Mouse (Mus musculus) liver, embryonic 12.5 days (tissue): ENCODE results near the gene Grin2d. TPM values are rescaled to one million over a fixed set of nuclear protein-coding genes. Genes with fewer than 3 reads are reported as not detected.
A peak's percentile ranks its signal among the peaks of the same experiment; 100 is the strongest.
"Not testable (repeated sequence)": the region's sequence is repeated elsewhere in the genome, so short reads cannot be mapped to it uniquely, and the experiment has no call there.

Experiments
- ATAC-seq: fragments of 200-750 bp; cut with Nextera tagmentation; 2 replicates; pipeline ENCODE4 v1.8.0; 2017; ENCODE audit warnings: moderate number of reproducible peaks, mild to moderate bottlenecking, moderate library complexity
- H3K27ac ChIP-seq: fragments of 300-500 bp; sonication (generic); 2 replicates; pipeline ENCODE4 v1.5.1; 2016; ENCODE audit warnings: mild to moderate bottlenecking
- H3K27me3 ChIP-seq: fragments of 300-500 bp; sonication (generic); replicated peaks from 2 replicates; pipeline ENCODE4 v1.6.1; 2016; ENCODE audit warnings: mild to moderate bottlenecking, moderate library complexity
- H3K36me3 ChIP-seq: fragments of 300-500 bp; sonication (generic); 2 replicates; pipeline ENCODE4 v1.6.1; 2016; ENCODE audit warnings: mild to moderate bottlenecking, moderate library complexity
- H3K4me1 ChIP-seq: fragments of 300-500 bp; sonication (generic); 2 replicates; pipeline ENCODE4 v1.6.1; 2016
- H3K4me2 ChIP-seq: fragments of 300-500 bp; sonication (generic); 2 replicates; pipeline ENCODE4 v1.6.1; 2016; ENCODE audit warnings: mild to moderate bottlenecking, moderate library complexity
- H3K4me3 ChIP-seq: fragments of 300-500 bp; sonication (generic); 2 replicates; pipeline ENCODE4 v1.5.1; 2016; ENCODE audit warnings: mild to moderate bottlenecking, moderate library complexity
- H3K9ac ChIP-seq: fragments of 300-500 bp; sonication (generic); 2 replicates; pipeline ENCODE4 v1.6.1; 2016; ENCODE audit warnings: mild to moderate bottlenecking, moderate library complexity
- H3K9me3 ChIP-seq: fragments of 300-500 bp; sonication (generic); replicated peaks from 2 replicates; pipeline ENCODE4 v1.6.1; 2016; ENCODE audit warnings: mild to moderate bottlenecking, moderate library complexity
- WGBS: fragments of 180-500 bp; shearing (Covaris S2); methylation state at CpG from one replicate; pipeline ENCODE4 v1.1.7; 2016; ENCODE audit not compliant: insufficient replicate concordance; 5-methylcytosine and 5-hydroxymethylcytosine counted together
- polyA plus RNA-seq: library from polyadenylated mRNA; unstranded; fragments of >200 nt; fragmentation: Nextera tagmentation; extraction: Ambion mirVana; gene quantifications from 2 replicates; pipeline ENCODE4 v1.2.1, GENCODE M21; 2016

Gene Grin2d
- polyA plus RNA-seq: 0.17 and 0.24 TPM in 2 replicates

DNA sequence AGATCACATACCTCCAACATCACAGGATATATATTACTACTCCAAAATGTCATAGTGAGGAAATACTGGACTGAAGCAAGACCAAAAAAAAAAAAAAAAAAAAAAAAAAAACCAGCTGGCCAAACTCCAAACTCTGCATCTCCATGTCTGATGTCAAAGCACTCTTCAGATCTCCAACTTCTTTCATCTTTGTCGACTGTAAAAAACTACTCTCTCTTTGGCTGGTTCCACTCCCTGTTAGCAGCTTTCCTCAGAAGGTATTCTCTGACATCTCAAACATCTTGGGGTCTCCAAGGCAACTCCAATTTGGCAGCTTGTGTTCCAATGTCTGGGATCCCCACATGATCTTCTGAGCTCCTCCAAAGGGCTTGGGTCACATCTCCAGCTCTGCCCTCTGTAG is at the start of gene Grin2d:
Gene Grin2d, minus strand, starts transcription at position 101 of the 400 bp plus-strand sequence.
- not testable (repeated sequence) for H3K9ac ChIP-seq, ATAC-seq, H3K27me3 ChIP-seq, H3K27ac ChIP-seq, H3K4me3 ChIP-seq, H3K4me2 ChIP-seq, H3K9me3 ChIP-seq
- Histone ChIP-seq H3K36me3 (peaks cover 91% of the 10 kb centered on the region), H3K4me1 (peaks cover 19% of the 10 kb centered on the region)
- WGBS: 70% methylated on average over 1 of the region's 1 CpGs

DNA sequence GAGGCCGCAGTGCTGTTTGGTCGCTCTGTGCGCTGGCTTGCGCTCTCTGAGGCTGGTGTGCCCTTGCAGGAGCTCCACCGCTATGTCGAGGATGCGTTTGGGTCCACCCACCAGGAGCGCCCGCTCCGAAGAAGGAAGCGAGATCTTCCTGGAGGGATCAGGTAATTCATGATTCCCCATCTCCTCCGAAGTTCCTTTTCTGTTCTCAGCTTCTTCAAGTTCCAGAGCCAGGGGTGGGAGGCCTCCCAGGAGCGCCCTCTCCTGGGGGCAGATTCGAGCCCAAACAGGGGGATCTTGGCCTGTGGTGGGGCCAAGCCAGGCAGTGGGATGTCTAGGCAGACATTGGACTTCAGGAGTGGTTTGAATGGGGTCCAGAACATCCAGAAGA is 46.2 kb upstream of the Grin2d start:
- Histone ChIP-seq H3K9ac (peak overlapping the region; percentile 66), H3K9me3 (no peaks in the 10 kb centered on the region), H3K4me3 (peak overlapping the region; percentile 54), H3K4me1 (peaks cover 62% of the 10 kb centered on the region), H3K36me3 (no peaks in the 10 kb centered on the region), H3K4me2 (peak overlapping the region; percentile 81), H3K27ac (peak overlapping the region; percentile 90), H3K27me3 (peaks cover 7% of the 10 kb centered on the region; the same call in 1 of the 2 replicates)
- no peak for ATAC-seq
- 5% methylated on average over 14 of the region's 14 CpGs for WGBS

DNA sequence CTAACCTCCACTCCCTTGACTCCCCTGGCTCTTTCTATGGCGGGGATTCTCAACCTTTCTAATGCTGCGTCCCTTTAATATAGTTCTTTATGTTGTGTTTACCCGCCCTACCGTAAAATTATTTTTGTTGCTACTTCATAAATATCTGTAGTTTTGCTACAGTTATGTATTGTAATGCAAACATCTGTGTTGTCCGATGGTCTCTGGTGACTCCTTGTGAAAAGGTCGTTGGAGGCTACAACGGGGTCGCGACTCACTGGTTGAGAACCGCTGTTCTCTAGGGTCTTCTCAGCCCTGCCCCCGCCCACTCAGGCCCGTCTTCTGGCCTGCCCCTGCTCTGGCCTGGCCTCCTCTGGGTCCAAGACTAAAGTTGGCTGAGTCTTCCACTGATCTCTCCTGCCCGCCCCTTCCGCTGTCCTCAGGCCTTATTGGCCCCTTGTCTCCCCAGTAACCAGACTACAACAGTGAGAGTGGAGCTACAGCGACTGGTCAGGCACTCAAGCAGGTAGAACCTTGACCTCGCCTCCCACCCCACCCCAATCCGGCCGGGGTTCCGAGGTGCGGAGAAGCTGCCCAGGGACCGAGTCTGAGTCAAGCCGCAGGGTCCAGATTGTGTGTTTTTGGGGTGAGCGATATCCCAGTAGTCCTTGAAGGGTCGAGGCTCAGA is 45.7 kb upstream of the Grin2d start, which contains the start of gene Ccdc114:
Gene Ccdc114, plus strand, starts transcription at position 311 of the 667 bp plus-strand sequence.
- Histone ChIP-seq H3K27me3 (peaks cover 7% of the 10 kb centered on the region; the same call in 1 of the 2 replicates), H3K4me1 (peaks cover 62% of the 10 kb centered on the region)
- WGBS: 3% methylated on average over 24 of the region's 24 CpGs

DNA sequence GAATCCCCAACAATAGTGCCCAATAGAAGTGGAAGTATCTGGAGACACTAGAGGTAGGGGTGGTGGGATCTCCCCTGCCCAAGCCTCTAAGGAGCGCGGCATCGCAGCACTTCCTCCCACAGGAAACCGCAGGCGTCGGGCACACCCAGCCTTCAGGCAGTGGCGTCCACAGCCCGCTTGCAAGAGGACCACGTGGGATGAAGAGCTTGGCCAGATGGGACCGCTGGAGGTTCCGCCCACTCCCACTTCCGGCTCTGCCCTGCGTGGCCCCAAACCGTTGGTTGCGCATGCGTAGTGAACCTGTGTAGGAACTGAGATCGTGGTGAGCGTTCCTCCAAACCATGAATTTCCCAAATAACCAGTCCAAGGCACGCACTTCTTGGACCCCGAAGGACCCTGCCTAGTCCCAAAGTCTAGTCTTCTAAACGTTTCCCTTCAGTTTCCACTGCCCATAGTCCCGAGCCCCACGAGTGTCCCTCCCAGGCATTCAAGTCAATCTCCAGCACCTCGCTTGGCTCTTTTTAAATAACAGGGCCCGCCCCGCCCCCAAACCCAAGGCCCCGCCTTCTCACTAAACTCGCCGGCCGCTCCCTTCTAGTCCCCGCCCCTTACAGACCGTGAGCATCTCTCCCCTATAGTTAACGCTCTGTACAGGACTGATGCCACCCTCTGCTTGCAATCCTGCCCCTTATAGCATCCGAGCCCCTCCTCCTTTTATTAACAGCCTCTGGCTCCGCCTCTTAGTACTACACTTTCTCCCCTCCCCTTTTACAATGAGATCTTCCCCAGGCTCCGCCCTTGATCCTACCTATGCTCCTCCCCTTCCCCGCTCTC is 45.0 kb upstream of the Grin2d start:
- H3K4me2 ChIP-seq: peak overlapping the region; percentile 81
- H3K36me3 ChIP-seq: peaks cover 5% of the 10 kb centered on the region
- peak overlapping the region; percentile 53; the same call in 1 of the 2 replicates for H3K9ac ChIP-seq
- 0 out of 2 replicates have a peak, but pooled peaks cover 4% of the 10 kb centered on the region for H3K27me3 ChIP-seq
- H3K4me3 ChIP-seq: peak overlapping the region; percentile 54
- peak; percentile 83 for ATAC-seq
- H3K27ac ChIP-seq: peak overlapping the region; percentile 90
- WGBS: under 1% methylated on average over 37 of the region's 37 CpGs
- no peaks in the 10 kb centered on the region for H3K9me3 ChIP-seq
- H3K4me1 ChIP-seq: peaks cover 62% of the 10 kb centered on the region

More for the DNA sequence above, 45.7 kb upstream of the Grin2d start, which contains the start of gene Ccdc114:
- Histone ChIP-seq H3K36me3 (peaks cover 4% of the 10 kb centered on the region), H3K4me2 (peak within 1 kb of the TSS; percentile 81), H3K4me3 (peak within 1 kb of the TSS; percentile 54), H3K9ac (peak within 1 kb of the TSS; percentile 66), H3K9me3 (no peaks in the 10 kb centered on the region), H3K27ac (peak within 1 kb of the TSS; percentile 90)
- peak; percentile 69 for ATAC-seq

DNA sequence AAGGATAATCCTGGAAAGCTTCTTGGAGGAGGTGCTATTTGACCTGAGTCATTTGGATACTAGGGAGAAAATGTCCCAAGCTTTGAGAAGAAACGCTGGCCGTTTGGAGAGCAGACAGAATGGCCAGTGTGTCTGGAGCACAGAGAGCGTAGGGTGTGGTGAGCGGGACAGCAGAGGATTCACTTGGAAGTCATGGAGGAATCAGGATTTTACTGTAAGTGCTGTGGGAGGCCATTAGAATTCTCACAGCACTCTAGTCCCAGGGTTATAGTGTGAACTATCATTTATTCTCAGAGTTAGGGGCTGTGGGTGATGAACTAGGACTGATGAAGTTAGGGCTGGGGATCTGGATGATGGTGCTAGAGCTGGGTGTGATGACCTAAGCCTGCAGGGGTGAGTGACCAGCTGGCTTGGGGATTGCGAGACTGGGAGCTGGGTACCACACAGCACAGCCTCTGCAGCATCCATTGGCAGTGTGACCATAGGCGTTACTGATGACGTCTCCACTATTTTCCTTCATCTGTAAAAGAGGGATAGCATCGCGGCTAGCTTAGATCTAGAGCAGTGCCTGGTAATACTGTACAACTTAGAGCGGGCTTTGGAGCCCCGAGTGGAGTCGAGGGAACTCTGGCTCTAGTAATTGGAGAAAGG is 43.9 kb upstream of the Grin2d start:
- WGBS: 63% methylated on average over 12 of the region's 12 CpGs
- Histone ChIP-seq H3K27me3 (no peaks in the 10 kb centered on the region), H3K4me1 (peaks cover 73% of the 10 kb centered on the region), H3K4me2 (peak overlapping the region; percentile 81), H3K9ac (peak overlapping the region; percentile 17; the same call in 1 of the 2 replicates), H3K36me3 (peaks cover 13% of the 10 kb centered on the region), H3K4me3 (no peak overlapping the region), H3K27ac (peak overlapping the region; percentile 90), H3K9me3 (no peaks in the 10 kb centered on the region)
- ATAC-seq: no peak

DNA sequence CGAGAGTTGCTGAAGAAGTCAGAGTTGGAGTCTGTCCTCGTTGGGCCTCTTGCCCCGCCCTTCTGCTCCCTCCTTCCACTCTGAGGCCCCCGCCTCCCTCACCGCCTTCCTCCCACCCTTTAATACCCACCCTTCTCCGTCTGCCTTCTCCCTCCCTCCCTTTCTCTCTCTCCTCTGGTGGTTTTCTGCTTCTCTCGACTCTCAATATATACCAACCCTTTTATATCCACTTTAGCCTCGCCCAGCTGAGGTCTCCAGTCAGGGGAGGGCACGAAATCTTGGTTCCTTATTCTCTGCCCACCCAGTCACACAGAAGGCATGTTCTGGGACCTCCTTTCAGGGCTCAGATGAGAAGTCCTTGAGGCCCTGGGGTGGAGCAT is 43.1 kb upstream of the Grin2d start, which contains the start of gene Emp3:
Gene Emp3, minus strand, starts transcription at position 163 of the 380 bp plus-strand sequence.
- peaks cover 13% of the 10 kb centered on the region for H3K36me3 ChIP-seq
- peaks cover 81% of the 10 kb centered on the region for H3K4me1 ChIP-seq
- 11% methylated on average over 9 of the region's 9 CpGs for WGBS
- peak; percentile 51 for ATAC-seq
- peak within 1 kb of the TSS; percentile 53 for H3K4me3 ChIP-seq
- H3K4me2 ChIP-seq: peak within 1 kb of the TSS; percentile 81
- peak within 1 kb of the TSS; percentile 65 for H3K9ac ChIP-seq
- H3K9me3 ChIP-seq: no peaks in the 10 kb centered on the region
- peak within 1 kb of the TSS; percentile 90 for H3K27ac ChIP-seq
- H3K27me3 ChIP-seq: no peaks in the 10 kb centered on the region

DNA sequence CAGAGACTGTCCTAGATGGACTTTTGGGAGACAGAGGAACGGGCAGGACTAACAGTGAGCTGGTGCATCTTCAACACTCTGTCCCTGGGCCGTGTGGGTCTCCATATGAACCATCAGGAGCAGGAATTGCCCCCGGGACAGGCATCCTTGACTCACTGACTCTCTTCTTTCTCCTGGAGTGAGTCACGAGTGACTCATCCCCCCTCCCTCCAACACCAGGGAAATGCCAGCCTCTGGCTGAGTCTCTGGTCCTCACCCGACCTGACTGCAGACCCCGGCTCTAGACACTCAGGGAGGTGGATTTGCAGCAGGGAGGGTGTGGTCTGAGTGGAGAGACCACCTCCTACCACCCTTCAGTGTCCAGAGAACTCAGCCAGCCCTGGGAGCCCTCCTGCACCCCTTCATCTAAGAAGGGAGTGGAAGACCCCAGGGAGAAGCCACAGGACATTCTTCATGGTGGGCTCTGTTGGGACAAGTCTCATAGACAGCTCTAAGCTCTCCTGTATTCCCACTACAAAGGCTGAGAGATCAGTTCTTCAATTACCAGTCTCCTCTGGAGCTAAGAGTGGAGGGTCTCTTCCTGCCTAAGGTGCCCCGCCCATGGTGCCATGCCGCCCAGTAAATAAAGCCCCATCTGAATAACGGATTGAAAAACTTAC is 42.5 kb upstream of the Grin2d start:
- Histone ChIP-seq H3K27me3 (no peaks in the 10 kb centered on the region), H3K9me3 (no peaks in the 10 kb centered on the region), H3K9ac (peak overlapping the region; percentile 65), H3K4me2 (peak overlapping the region; percentile 81), H3K4me3 (peak overlapping the region; percentile 53), H3K27ac (peak overlapping the region; percentile 90), H3K36me3 (peaks cover 17% of the 10 kb centered on the region), H3K4me1 (peaks cover 86% of the 10 kb centered on the region)
- no peak for ATAC-seq
- 21% methylated on average over 9 of the region's 9 CpGs for WGBS

DNA sequence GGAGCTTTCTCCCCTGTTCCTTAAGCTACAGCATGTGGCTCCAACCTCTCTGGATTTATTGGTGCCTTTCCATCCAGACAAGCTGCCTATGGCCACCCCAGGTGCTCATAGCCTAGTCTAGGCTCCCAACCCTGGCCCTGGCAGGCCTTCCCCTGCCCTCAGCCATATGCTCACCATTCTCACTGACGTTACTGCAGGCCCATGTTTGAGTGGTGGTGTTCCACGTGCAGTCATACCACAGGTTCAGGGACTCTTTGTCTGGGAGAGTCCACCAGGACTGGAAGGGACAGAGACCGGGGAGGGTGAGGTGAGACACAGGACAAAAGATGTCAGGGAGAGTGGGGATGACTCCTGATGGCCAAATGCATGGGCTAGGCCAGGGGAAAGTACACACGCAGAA is 41.6 kb upstream of the Grin2d start:
- 0 out of 2 replicates have a peak overlapping the region, but pooled peaks have one; percentile 53 for H3K4me3 ChIP-seq
- peak overlapping the region; percentile 81 for H3K4me2 ChIP-seq
- H3K9ac ChIP-seq: peak overlapping the region; percentile 65; the same call in 1 of the 2 replicates
- peaks cover 25% of the 10 kb centered on the region for H3K36me3 ChIP-seq
- peak overlapping the region; percentile 90 for H3K27ac ChIP-seq
- ATAC-seq: no peak
- peaks cover 85% of the 10 kb centered on the region for H3K4me1 ChIP-seq
- WGBS: 56% methylated on average over 4 of the region's 4 CpGs
- no peaks in the 10 kb centered on the region for H3K27me3 ChIP-seq
- no peaks in the 10 kb centered on the region for H3K9me3 ChIP-seq

DNA sequence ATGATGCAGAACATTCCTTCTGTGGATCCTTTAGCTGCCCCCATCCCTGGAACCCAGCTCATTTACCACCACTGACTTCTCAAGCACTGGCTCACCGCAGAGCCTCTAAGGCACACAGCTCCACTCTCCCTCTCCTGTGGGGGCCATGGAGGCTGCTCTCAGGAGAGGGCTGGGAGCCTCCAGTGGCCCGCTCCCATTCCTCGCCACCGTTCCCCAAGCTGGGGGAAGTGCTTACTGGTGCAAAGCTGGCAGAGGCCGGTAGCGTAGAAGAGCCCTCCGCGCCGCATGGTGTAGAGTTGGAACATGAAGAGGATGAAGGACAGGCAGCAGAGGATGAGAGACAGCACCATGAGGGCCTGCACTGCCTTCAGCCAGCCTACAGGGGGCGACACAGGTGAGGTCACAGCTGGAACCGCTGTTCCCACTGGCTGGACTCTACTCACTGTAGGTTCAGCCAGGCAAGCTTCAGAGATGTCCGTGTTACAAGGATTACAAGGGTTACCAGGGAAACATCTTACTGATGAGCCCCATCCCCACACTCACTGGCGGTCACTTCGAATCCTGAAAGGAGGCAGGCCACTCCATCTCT is 41.0 kb upstream of the Grin2d start:
- no peaks in the 10 kb centered on the region for H3K27me3 ChIP-seq
- peaks cover 79% of the 10 kb centered on the region for H3K4me1 ChIP-seq
- H3K4me2 ChIP-seq: peak overlapping the region; percentile 81; the same call in 1 of the 2 replicates
- no peak overlapping the region for H3K9ac ChIP-seq
- H3K27ac ChIP-seq: 0 out of 2 replicates have a peak overlapping the region, but pooled peaks have one; percentile 90
- ATAC-seq: no peak
- H3K4me3 ChIP-seq: no peak overlapping the region
- WGBS: 73% methylated on average over 14 of the region's 14 CpGs
- H3K36me3 ChIP-seq: peaks cover 27% of the 10 kb centered on the region
- no peaks in the 10 kb centered on the region for H3K9me3 ChIP-seq

DNA sequence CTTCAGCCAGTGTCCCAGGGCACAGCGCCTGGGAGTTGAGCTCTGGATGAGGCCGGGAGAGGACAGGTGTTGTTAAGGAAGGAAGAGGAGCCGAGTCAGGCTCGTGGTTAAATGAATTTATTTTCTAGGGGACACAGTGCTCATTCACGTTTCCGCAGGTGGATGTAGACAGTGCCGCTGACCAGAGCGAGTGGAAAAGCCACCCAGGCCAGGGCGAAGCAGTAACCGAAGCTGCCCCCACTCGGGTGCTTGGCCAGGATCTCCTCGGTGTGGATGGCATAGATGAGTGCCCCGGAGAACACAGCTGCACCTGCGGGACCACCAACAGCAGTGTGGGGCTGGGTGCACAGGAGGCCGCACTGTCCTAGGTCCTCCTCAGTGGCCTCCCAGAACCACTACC is 39.7 kb upstream of the Grin2d start:
- Histone ChIP-seq H3K9ac (no peak overlapping the region), H3K4me3 (no peak overlapping the region), H3K4me1 (peaks cover 67% of the 10 kb centered on the region), H3K36me3 (peaks cover 40% of the 10 kb centered on the region), H3K27me3 (no peaks in the 10 kb centered on the region), H3K9me3 (no peaks in the 10 kb centered on the region), H3K4me2 (no peak overlapping the region), H3K27ac (peak overlapping the region; percentile 66; the same call in 1 of the 2 replicates)
- WGBS: 84% methylated on average over 15 of the region's 15 CpGs
- no peak for ATAC-seq
